Mouse (Mus musculus) forebrain, embryonic 11.5 days (tissue): ENCODE results near the gene Ryr1. TPM values are rescaled to one million over a fixed set of nuclear protein-coding genes. Genes with fewer than 3 reads are reported as not detected.
A peak's percentile ranks its signal among the peaks of the same experiment; 100 is the strongest.

ENCODE experiments used
- ATAC-seq: fragments of 200-750 bp; cut with Nextera tagmentation; replicated peaks from 2 replicates; pipeline ENCODE4 v1.8.0; 2017; ENCODE audit warnings: moderate TSS enrichment; ENCODE audit not compliant: low FRiP score
- DNase-seq: peaks from one replicate; pipeline ENCODE4 v3.0.0-alpha.2; 2017; ENCODE audit warnings: low spot score
- H3K27ac ChIP-seq: fragments of 300-500 bp; sonication (generic); 2 replicates; pipeline ENCODE4 v1.5.1; 2014; ENCODE audit warnings: low read depth, low read length
- H3K27me3 ChIP-seq: fragments of 300-500 bp; sonication (generic); 2 replicates; pipeline ENCODE4 v1.6.1; 2014; ENCODE audit warnings: mild to moderate bottlenecking, low read length, mixed read lengths; ENCODE audit not compliant: control insufficient read depth, insufficient read depth
- H3K36me3 ChIP-seq: fragments of 300-500 bp; sonication (generic); 2 replicates; pipeline ENCODE4 v1.6.1; 2014; ENCODE audit warnings: mild to moderate bottlenecking, low read length, moderate library complexity, mixed read lengths; ENCODE audit not compliant: control insufficient read depth, insufficient read depth
- H3K4me1 ChIP-seq: fragments of 300-500 bp; sonication (generic); replicated peaks from 2 replicates; pipeline ENCODE4 v1.6.1; 2014; ENCODE audit warnings: low read length, mixed read lengths; ENCODE audit not compliant: control insufficient read depth, insufficient read depth
- H3K4me2 ChIP-seq: fragments of 300-500 bp; sonication (generic); 2 replicates; pipeline ENCODE4 v1.6.1; 2014; ENCODE audit warnings: low read depth, mild to moderate bottlenecking, low read length, moderate library complexity, mixed read lengths; ENCODE audit not compliant: severe bottlenecking
- H3K4me3 ChIP-seq: fragments of 300-500 bp; sonication (generic); 2 replicates; pipeline ENCODE4 v1.5.1; 2014; ENCODE audit warnings: low read depth, low read length
- H3K9ac ChIP-seq: fragments of 300-500 bp; sonication (generic); 2 replicates; pipeline ENCODE4 v1.6.1; 2014; ENCODE audit warnings: low read length
- H3K9me3 ChIP-seq: fragments of 300-500 bp; sonication (generic); 2 replicates; pipeline ENCODE4 v1.6.1; 2016; ENCODE audit warnings: low read length, mixed read lengths; ENCODE audit not compliant: control insufficient read depth
- WGBS: fragments of 180-500 bp; shearing (Covaris S2); extraction: QIAGEN DNeasy Blood & Tissue Kit; methylation state at CpG from one replicate; pipeline ENCODE4 v1.1.7; 2014; 5-methylcytosine and 5-hydroxymethylcytosine counted together
- polyA plus RNA-seq: library from polyadenylated mRNA; unstranded; fragments of >200 nt; fragmentation: Nextera tagmentation; extraction: Ambion mirVana; gene quantifications from 2 replicates; pipeline ENCODE4 v1.2.1, GENCODE M21; 2014

Gene Ryr1
- polyA plus RNA-seq, 1 experiment from 2014 or later: 1.2 TPM

GRCm38 (mm10) chr7:29061522-29062037, 63.4 kb downstream of the Ryr1 start:
- Histone ChIP-seq H3K27ac (no peak overlapping the region), H3K4me3 (no peak overlapping the region), H3K9me3 (no peaks in the 10 kb centered on the region), H3K27me3 (no peaks in the 10 kb centered on the region; the same call in 1 of the 2 replicates), H3K4me2 (peak overlapping the region; percentile 18; the same call in 1 of the 2 replicates), H3K36me3 (no peaks in the 10 kb centered on the region), H3K9ac (no peak overlapping the region), H3K4me1 (no peaks in the 10 kb centered on the region)
- ATAC-seq (no peak), DNase-seq (peak; percentile 77)
- 5% methylated on average over 19 of the region's 19 CpGs for WGBS

- 86% methylated on average over 19 of the region's 19 CpGs for WGBS
- no peaks in the 10 kb centered on the region for H3K36me3 ChIP-seq
- DNase-seq (no peak), ATAC-seq (no peak)
- H3K4me1 ChIP-seq: no peaks in the 10 kb centered on the region
- H3K27me3 ChIP-seq: no peaks in the 10 kb centered on the region; the same call in 1 of the 2 replicates
- no peak overlapping the region for H3K27ac ChIP-seq
- H3K4me2 ChIP-seq: no peak overlapping the region
- no peak overlapping the region for H3K4me3 ChIP-seq
- H3K9me3 ChIP-seq: no peaks in the 10 kb centered on the region
- no peak overlapping the region for H3K9ac ChIP-seq
Observed at GRCm38 (mm10) chr7:29059445-29059844, 65.5 kb downstream of the Ryr1 start.

GRCm38 (mm10) chr7:29052821-29053220, 72.2 kb downstream of the Ryr1 start:
- peaks cover 15% of the 10 kb centered on the region for H3K27me3 ChIP-seq
- no peak overlapping the region for H3K27ac ChIP-seq
- H3K9ac ChIP-seq: no peak overlapping the region
- ATAC-seq: no peak
- H3K9me3 ChIP-seq: peaks cover 3% of the 10 kb centered on the region; the same call in 1 of the 2 replicates
- no peaks in the 10 kb centered on the region for H3K36me3 ChIP-seq
- peaks cover 3% of the 10 kb centered on the region; the same call in 1 of the 2 replicates for H3K4me1 ChIP-seq
- DNase-seq: no peak
- H3K4me3 ChIP-seq: no peak overlapping the region
- 0 out of 2 replicates have a peak overlapping the region, but pooled peaks have one; percentile 24 for H3K4me2 ChIP-seq
- WGBS: 3% methylated on average over 19 of the region's 19 CpGs

GRCm38 (mm10) chr7:29050797-29051196, 74.2 kb downstream of the Ryr1 start:
- H3K27me3 ChIP-seq: peaks cover 15% of the 10 kb centered on the region
- 29% methylated on average over 2 of the region's 2 CpGs for WGBS

GRCm38 (mm10) chr7:29048615-29049014, 76.4 kb downstream of the Ryr1 start:
- peaks cover 3% of the 10 kb centered on the region; the same call in 1 of the 2 replicates for H3K4me1 ChIP-seq
- no peaks in the 10 kb centered on the region for H3K36me3 ChIP-seq
- no peak overlapping the region for H3K4me3 ChIP-seq
- H3K9me3 ChIP-seq: peaks cover 3% of the 10 kb centered on the region; the same call in 1 of the 2 replicates
- H3K27ac ChIP-seq: no peak overlapping the region
- DNase-seq: no peak
- WGBS: 76% methylated on average over 11 of the region's 11 CpGs
- H3K9ac ChIP-seq: no peak overlapping the region
- no peak for ATAC-seq
- H3K4me2 ChIP-seq: no peak overlapping the region
- H3K27me3 ChIP-seq: peaks cover 15% of the 10 kb centered on the region

More at GRCm38 (mm10) chr7:29050797-29051196, 74.2 kb downstream of the Ryr1 start:
- no peaks in the 10 kb centered on the region for H3K36me3 ChIP-seq
- DNase-seq: no peak
- no peak for ATAC-seq
- peaks cover 3% of the 10 kb centered on the region; the same call in 1 of the 2 replicates for H3K4me1 ChIP-seq
- no peak overlapping the region for H3K9ac ChIP-seq
- no peak overlapping the region for H3K4me2 ChIP-seq
- no peak overlapping the region for H3K4me3 ChIP-seq
- H3K27ac ChIP-seq: no peak overlapping the region
- H3K9me3 ChIP-seq: peaks cover 3% of the 10 kb centered on the region; the same call in 1 of the 2 replicates

GRCm38 (mm10) chr7:29048070-29048469, 76.9 kb downstream of the Ryr1 start:
- H3K27me3 ChIP-seq: peaks cover 10% of the 10 kb centered on the region
- no peaks in the 10 kb centered on the region for H3K36me3 ChIP-seq
- DNase-seq (no peak), ATAC-seq (no peak)
- H3K9me3 ChIP-seq: peaks cover 3% of the 10 kb centered on the region; the same call in 1 of the 2 replicates
- peaks cover 3% of the 10 kb centered on the region; the same call in 1 of the 2 replicates for H3K4me1 ChIP-seq
- no peak overlapping the region for H3K9ac ChIP-seq
- no peak overlapping the region for H3K27ac ChIP-seq
- H3K4me2 ChIP-seq: no peak overlapping the region
- 78% methylated on average over 3 of the region's 3 CpGs for WGBS
- no peak overlapping the region for H3K4me3 ChIP-seq

GRCm38 (mm10) chr7:29046533-29046932, 78.4 kb downstream of the Ryr1 start:
- Histone ChIP-seq H3K27ac (no peak overlapping the region), H3K36me3 (no peaks in the 10 kb centered on the region), H3K4me2 (no peak overlapping the region), H3K9me3 (peaks cover 3% of the 10 kb centered on the region; the same call in 1 of the 2 replicates), H3K4me3 (no peak overlapping the region), H3K9ac (no peak overlapping the region), H3K27me3 (no peaks in the 10 kb centered on the region), H3K4me1 (no peaks in the 10 kb centered on the region; the same call in 1 of the 2 replicates)
- ATAC-seq (no peak), DNase-seq (peak; percentile 61)
- whole genome bisulfite sequencing: 5% methylated on average over 12 of the region's 12 CpGs

GRCm38 (mm10) chr7:29044302-29044701, 80.7 kb downstream of the Ryr1 start:
- Histone ChIP-seq H3K4me1 (peaks cover 7% of the 10 kb centered on the region; the same call in 1 of the 2 replicates), H3K27me3 (no peaks in the 10 kb centered on the region), H3K9me3 (peaks cover 3% of the 10 kb centered on the region; the same call in 1 of the 2 replicates), H3K27ac (no peak overlapping the region), H3K9ac (no peak overlapping the region), H3K36me3 (no peaks in the 10 kb centered on the region), H3K4me3 (no peak overlapping the region), H3K4me2 (no peak overlapping the region)
- 49% methylated on average over 9 of the region's 9 CpGs for WGBS
- DNase-seq: no peak
- ATAC-seq: no peak; the same call in 1 of the 2 replicates

GRCm38 (mm10) chr7:29043674-29044057, 81.3 kb downstream of the Ryr1 start:
- ATAC-seq: no peak
- Histone ChIP-seq H3K4me3 (no peak overlapping the region), H3K27ac (no peak overlapping the region), H3K36me3 (no peaks in the 10 kb centered on the region), H3K27me3 (no peaks in the 10 kb centered on the region), H3K4me1 (peaks cover 7% of the 10 kb centered on the region; the same call in 1 of the 2 replicates), H3K9ac (no peak overlapping the region), H3K9me3 (peaks cover 3% of the 10 kb centered on the region; the same call in 1 of the 2 replicates), H3K4me2 (no peak overlapping the region)
- no peak for DNase-seq
- 48% methylated on average over 9 of the region's 11 CpGs for WGBS
